Mouse (Mus musculus): Measurements from ENCODE around the gene Gxylt2. TPM values are rescaled to one million over a fixed set of nuclear protein-coding genes. Genes with fewer than 3 reads are reported as not detected.

Gxylt2 gene
- total RNA-seq, 2 experiments from 2014 or later, result 1.8 to 1.9 TPM

DNA sequence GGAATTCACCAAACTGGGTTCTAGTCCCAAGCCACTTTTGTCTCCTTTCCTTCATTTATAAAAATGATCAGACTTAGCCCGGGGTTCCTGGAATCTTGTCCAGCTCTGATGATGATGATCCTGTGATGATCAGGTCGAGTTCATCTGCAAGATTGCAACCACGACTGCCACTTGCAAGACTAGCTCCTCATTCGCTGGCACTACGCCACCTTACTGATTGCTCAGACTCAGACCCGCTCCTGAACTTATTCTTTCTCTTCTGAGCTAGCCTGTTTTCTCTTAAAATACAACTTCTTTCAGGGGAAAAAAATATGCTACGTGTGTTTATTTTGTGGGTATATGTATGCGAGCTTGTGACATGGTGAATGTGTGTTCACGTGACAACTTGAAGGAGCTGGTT lies 4.5 kb downstream of the Gxylt2 start:
- no peak for DNase-seq (ENCODE audit: low spot score in 2 of 2)
- intact Hi-C loops (cut with DNase I), result loop anchor here (10.0 kb wide), 1 partner anchor 126 kb away; the partner anchor contains the start of gene Ppp4r2

GRCm38 (mm10) chr6:100709483-100709882 lies 4.9 kb downstream of the Gxylt2 start:
- intact Hi-C loops (cut with DNase I), result loop anchor here (10.0 kb wide), 1 partner anchor 125 kb away; the partner anchor contains the start of gene Ppp4r2
- DNase-seq (ENCODE audit: low spot score in 2 of 2), result no peak

GRCm38 (mm10) chr6:100710170-100710569 lies 5.6 kb downstream of the Gxylt2 start:
- intact Hi-C loops (cut with DNase I), result no loop called here
- DNase-seq (ENCODE audit: low spot score in 2 of 2), result peak in 1 of 2 experiments; percentile 50

- DNase-seq (ENCODE audit: low spot score in 2 of 2), result no peak
- intact Hi-C loops (cut with DNase I), result no loop called here
Observed at GRCm38 (mm10) chr6:100710866-100711265, 6.3 kb downstream of the Gxylt2 start.

DNA sequence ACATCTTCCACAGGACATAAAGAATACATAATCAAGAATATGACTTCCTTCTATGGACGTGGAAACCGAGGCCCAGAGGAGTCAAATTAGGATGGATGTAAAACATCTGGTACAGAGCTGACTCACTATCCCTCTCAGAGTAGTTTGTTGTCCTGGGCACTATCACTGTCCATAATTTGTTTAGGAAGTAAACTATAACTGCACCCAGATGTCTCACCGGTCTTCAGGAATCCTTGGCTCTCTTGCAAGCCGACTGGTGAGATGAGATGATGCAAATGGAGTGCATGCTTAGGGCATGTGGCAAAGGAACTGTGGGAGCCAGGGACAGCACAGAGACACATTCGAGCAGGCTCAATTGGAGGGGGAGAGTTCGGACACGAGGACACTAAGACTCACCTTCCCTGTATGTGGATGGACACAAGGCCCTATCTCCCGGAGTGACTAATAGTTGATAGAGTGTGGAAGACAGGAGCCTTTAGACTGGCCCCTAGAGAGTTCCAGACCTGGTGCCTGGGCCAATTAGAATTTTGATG lies 10.8 kb downstream of the Gxylt2 start:
- DNase-seq (ENCODE audit: low spot score in 2 of 2), result no peak
- intact Hi-C loops (cut with DNase I), result no loop called here

GRCm38 (mm10) chr6:100716152-100716551 lies 11.6 kb downstream of the Gxylt2 start:
- intact Hi-C loops (cut with DNase I), result no loop called here
- DNase-seq (ENCODE audit: low spot score in 2 of 2), result no peak

GRCm38 (mm10) chr6:100716817-100717216 lies 12.3 kb downstream of the Gxylt2 start:
- no peak for DNase-seq (ENCODE audit: low spot score in 2 of 2)
- intact Hi-C loops (cut with DNase I), result no loop called here

- no peak for DNase-seq (ENCODE audit: low spot score in 2 of 2)
- intact Hi-C loops (cut with DNase I), result no loop called here
Observed at GRCm38 (mm10) chr6:100720098-100720501, 15.6 kb downstream of the Gxylt2 start.

DNA sequence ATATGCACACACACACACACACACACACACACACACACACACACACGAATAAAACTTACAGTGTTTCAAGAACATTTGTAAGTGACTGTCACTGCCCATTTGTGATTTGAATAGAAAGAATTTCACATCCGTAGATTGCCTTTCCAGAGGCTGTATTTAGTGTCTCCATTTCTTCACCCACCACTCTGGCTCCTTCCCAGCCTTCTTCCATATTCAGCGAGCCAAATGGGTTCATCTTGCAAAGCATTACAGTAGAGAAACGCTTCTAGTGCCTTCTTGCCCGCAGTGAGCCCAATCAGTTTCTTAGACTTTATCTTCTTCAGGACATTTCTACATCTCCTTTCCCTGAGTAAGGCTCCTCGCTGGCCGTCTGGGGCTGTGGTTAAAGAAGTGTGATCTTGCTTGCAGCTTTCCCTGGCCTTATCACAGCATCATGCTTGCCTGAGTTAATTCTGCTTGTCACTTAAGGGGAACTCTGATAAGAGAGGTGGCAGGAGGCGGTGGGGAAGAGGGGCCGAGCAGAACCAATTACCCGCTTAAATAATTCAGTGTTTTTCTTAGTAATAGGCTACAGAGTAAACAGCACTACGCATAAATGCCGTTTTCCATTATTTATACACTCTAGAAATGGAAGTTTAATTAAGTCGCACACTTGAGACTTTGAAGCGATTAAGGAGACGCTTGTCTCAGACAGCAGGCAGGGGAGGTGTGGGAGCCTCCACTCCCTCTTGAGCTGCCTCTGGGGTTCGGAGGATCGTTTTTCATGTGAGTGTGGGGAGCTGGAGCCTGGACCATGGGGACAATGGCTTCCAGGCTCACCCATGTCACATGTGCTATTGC lies 16.6 kb downstream of the Gxylt2 start:
- DNase-seq (ENCODE audit: low spot score in 2 of 2), result peak; percentile 37 to 49
- intact Hi-C loops (cut with DNase I), result no loop called here

DNA sequence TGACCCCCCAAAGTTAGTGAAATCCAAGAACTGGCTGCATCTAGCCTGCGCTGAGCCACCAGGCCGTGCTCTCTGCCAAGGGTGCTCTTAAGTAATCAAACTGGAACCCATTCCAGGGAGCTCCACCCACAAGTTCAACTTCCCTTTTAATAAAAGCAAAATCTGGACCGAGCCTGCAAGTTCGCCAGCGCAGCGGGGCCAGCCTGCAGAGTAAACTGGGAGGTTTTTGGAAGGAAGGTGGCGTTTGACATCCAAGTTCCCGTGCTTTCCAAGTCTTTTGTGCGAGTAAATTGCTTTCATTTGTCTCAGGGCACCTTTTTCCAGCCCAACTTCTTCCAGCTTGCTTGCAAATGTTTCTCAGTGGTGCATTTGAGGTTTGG lies 27.5 kb downstream of the Gxylt2 start:
- intact Hi-C loops (cut with DNase I), result no loop called here
- DNase-seq (ENCODE audit: low spot score in 2 of 2), result peak in 1 of 2 experiments; percentile 32

GRCm38 (mm10) chr6:100732376-100733021 lies 28.0 kb downstream of the Gxylt2 start:
- DNase-seq (ENCODE audit: low spot score in 2 of 2), result peak; percentile 54 to 88
- intact Hi-C loops (cut with DNase I), result no loop called here

DNA sequence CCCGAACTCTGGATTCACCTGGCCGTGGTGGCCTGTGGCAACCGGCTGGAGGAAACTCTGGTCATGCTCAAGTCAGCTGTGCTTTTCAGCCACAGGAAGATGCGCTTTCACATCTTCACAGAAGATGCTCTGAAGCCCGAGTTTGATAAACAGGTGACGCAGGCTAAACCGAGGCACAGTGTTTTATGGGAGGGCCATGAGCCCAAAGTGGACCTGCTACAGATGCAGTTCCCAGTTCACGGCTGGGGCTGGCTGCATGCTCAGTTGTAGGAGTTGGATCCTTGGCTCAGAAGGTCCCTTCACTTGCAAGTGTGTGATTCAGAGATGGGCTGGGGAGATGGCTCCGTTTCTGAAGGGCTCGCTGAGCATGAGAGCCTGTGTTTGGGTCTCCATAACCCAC lies 28.7 kb downstream of the Gxylt2 start:
- no peak for DNase-seq (ENCODE audit: low spot score in 2 of 2)
- intact Hi-C loops (cut with DNase I), result no loop called here

- intact Hi-C loops (cut with DNase I), result no loop called here
- DNase-seq (ENCODE audit: low spot score in 2 of 2), result no peak
Observed at GRCm38 (mm10) chr6:100734321-100734720, 29.8 kb downstream of the Gxylt2 start.

GRCm38 (mm10) chr6:100758431-100759208 lies 54.1 kb downstream of the Gxylt2 start:
- intact Hi-C loops (cut with DNase I), result no loop called here
- no peak for DNase-seq (ENCODE audit: low spot score in 2 of 2)

- intact Hi-C loops (cut with DNase I), result no loop called here
- no peak for DNase-seq (ENCODE audit: low spot score in 2 of 2)
Observed at GRCm38 (mm10) chr6:100767756-100768155, 63.2 kb downstream of the Gxylt2 start.

GRCm38 (mm10) chr6:100775923-100776505 lies 71.5 kb downstream of the Gxylt2 start:
- intact Hi-C loops (cut with DNase I), result no loop called here
- DNase-seq (ENCODE audit: low spot score in 2 of 2), result no peak

- no peak for DNase-seq (ENCODE audit: low spot score in 2 of 2)
- intact Hi-C loops (cut with DNase I), result no loop called here
Observed at GRCm38 (mm10) chr6:100778595-100778994, 74.1 kb downstream of the Gxylt2 start.

DNA sequence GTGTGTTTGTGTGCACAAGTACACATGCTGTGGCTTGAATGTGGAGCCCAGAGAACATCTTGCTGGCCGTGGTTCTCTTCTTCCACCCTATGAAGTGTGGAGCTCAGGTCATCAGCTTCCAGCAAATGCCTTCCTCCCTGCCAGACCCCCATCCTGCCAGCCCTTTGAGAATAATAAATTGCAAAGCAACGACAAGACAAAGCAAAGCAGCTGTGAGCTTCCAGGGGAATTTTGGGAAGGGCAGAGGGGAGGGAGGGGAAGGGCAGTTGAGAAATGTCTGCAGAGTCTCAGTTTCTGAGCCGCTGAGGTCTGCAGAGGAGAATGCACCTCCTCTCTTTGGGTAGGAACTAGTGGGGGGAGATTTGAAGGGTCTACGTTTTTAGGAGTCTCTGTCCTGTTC lies 75.9 kb downstream of the Gxylt2 start:
- no peak for DNase-seq (ENCODE audit: low spot score in 2 of 2)
- intact Hi-C loops (cut with DNase I), result no loop called here

DNA sequence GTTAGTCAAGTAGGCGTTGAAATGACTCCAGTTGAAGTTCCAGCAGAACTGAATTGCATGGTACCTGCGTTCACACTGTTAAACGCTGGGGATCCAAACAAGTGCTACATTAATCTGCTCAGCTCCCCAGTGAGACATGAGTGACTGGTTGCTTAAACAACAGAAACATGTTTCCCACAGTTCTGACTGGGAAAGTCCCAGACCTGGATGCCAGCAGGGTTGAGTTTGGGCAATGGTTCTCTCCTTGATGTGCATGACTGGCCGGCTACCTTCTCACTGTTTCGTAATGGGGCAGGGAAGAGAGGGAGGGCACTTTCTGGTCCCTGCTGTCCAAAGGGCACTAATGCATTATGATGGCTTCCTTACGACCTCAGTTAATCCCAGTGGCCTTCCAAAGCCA lies 77.1 kb downstream of the Gxylt2 start:
- no peak for DNase-seq (ENCODE audit: low spot score in 2 of 2)
- intact Hi-C loops (cut with DNase I), result no loop called here
